Mouse (Mus musculus): Measurements from ENCODE around the gene Dusp18. TPM values are rescaled to one million over a fixed set of nuclear protein-coding genes. Genes with fewer than 3 reads are reported as not detected.

Gene Dusp18
- polyA plus RNA-seq, 1 experiment from 2014 or later: 18.9 TPM

GRCm38 (mm10) chr11:3937321-3937874, 42.4 kb downstream of the Dusp18 start:
- H3K4me1 ChIP-seq: no peaks in the 10 kb centered on the region
- no peaks in the 10 kb centered on the region for H3K36me3 ChIP-seq
- no peaks in the 10 kb centered on the region for H3K9me3 ChIP-seq (replicated peaks)
- H3K4me3 ChIP-seq: no peak overlapping the region
- no peak for DNase-seq (ENCODE audit: low spot score)
- H3K27ac ChIP-seq (replicated peaks): no peak overlapping the region
- 78% methylated on average over 13 of the region's 13 CpGs for WGBS
- no peaks in the 10 kb centered on the region for H3K27me3 ChIP-seq (ENCODE audit: low read depth, poor library complexity, severe bottlenecking)

DNA sequence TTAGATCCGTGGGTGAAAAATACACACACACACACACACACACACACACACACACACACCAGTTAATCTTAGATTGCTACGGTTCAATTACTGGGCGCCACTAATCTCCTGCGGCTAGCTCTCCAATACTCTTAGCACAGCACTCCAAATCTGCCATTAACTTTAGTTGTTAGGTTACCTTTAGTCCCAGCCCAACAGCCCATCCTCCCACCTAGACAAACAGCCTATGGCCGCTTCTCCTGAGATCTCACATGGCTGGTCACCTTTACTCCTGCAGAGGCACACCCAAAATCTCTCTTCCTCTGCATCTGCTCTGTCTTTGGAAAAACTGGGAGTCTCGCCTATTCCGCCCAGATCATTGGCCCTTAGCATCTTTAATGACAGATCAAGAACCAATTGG, 46.3 kb downstream of the Dusp18 start:
- no peak overlapping the region for H3K27ac ChIP-seq (replicated peaks)
- DNase-seq (ENCODE audit: low spot score): no peak
- no peaks in the 10 kb centered on the region for H3K9me3 ChIP-seq (replicated peaks)
- H3K4me3 ChIP-seq: no peak overlapping the region
- 85% methylated on average over 7 of the region's 7 CpGs for WGBS
- H3K4me1 ChIP-seq: no peaks in the 10 kb centered on the region
- peaks cover 7% of the 10 kb centered on the region; the same call in 1 of the 2 replicates for H3K27me3 ChIP-seq (ENCODE audit: low read depth, poor library complexity, severe bottlenecking)
- no peaks in the 10 kb centered on the region for H3K36me3 ChIP-seq

- Histone ChIP-seq H3K4me3 (no peak overlapping the region), H3K9me3 (replicated peaks) (no peaks in the 10 kb centered on the region; the same call in 1 of the 2 replicates), H3K4me1 (no peaks in the 10 kb centered on the region), H3K27ac (replicated peaks) (no peak overlapping the region), H3K36me3 (no peaks in the 10 kb centered on the region), H3K27me3 (ENCODE audit: low read depth, poor library complexity, severe bottlenecking) (peaks cover 9% of the 10 kb centered on the region; the same call in 1 of the 2 replicates)
- DNase-seq (ENCODE audit: low spot score): no peak
- WGBS: 14% methylated on average over 1 of the region's 1 CpGs
Observed at GRCm38 (mm10) chr11:3946386-3946785, 51.3 kb downstream of the Dusp18 start.

Other genes starting within 250 kb of the Dusp18 start
- 35.6 and 40.7 TPM in 2 replicates for gene Morc2a, start 246.0 kb upstream of the Dusp18 start, polyA plus RNA-seq (2016; fragmentation: Nextera tagmentation; extraction: Ambion mirVana)
- 1.4 and 2.2 TPM in 2 replicates for gene Osbp2, start 31.3 kb upstream of the Dusp18 start, polyA plus RNA-seq (2016; fragmentation: Nextera tagmentation; extraction: Ambion mirVana)
- gene 4921536K21Rik, start 142 bp upstream of the Dusp18 start, polyA plus RNA-seq (2016; fragmentation: Nextera tagmentation; extraction: Ambion mirVana): 1.4 and 1.5 TPM in 2 replicates
- gene Slc35e4, start 19.4 kb downstream of the Dusp18 start, polyA plus RNA-seq (2016; fragmentation: Nextera tagmentation; extraction: Ambion mirVana): 5.2 and 5.5 TPM in 2 replicates
- 24.5 and 28.1 TPM in 2 replicates for gene Tcn2, start 36.9 kb downstream of the Dusp18 start, polyA plus RNA-seq (2016; fragmentation: Nextera tagmentation; extraction: Ambion mirVana)
- gene Pes1, start 68.7 kb downstream of the Dusp18 start, polyA plus RNA-seq (2016; fragmentation: Nextera tagmentation; extraction: Ambion mirVana): 96.3 and 103 TPM in 2 replicates
- 0.19 and 0.33 TPM in 2 replicates for gene 4930556J24Rik, start 81.5 kb downstream of the Dusp18 start, polyA plus RNA-seq (2016; fragmentation: Nextera tagmentation; extraction: Ambion mirVana)
- 0.16 TPM in 2 replicates for gene Gal3st1, start 88.4 kb downstream of the Dusp18 start, polyA plus RNA-seq (2016; fragmentation: Nextera tagmentation; extraction: Ambion mirVana)
- not detected in 2 replicates for gene Sec14l4, start 136.2 kb downstream of the Dusp18 start, polyA plus RNA-seq (2016; fragmentation: Nextera tagmentation; extraction: Ambion mirVana)
- not detected in 2 replicates for gene Sec14l3, start 169.6 kb downstream of the Dusp18 start, polyA plus RNA-seq (2016; fragmentation: Nextera tagmentation; extraction: Ambion mirVana)
- gene Mtfp1, start 200.2 kb downstream of the Dusp18 start, polyA plus RNA-seq (2016; fragmentation: Nextera tagmentation; extraction: Ambion mirVana): 8.1 and 10.3 TPM in 2 replicates
- 2.2 and 2.9 TPM in 2 replicates for gene Sec14l2, start 228.2 kb downstream of the Dusp18 start, polyA plus RNA-seq (2016; fragmentation: Nextera tagmentation; extraction: Ambion mirVana)
- gene Rnf215, start 240.0 kb downstream of the Dusp18 start, polyA plus RNA-seq (2016; fragmentation: Nextera tagmentation; extraction: Ambion mirVana): 21.3 and 29.3 TPM in 2 replicates

Measured in midbrain, embryonic 10.5 days (tissue).